Mouse (Mus musculus) gastrocnemius, postnatal 25 days (tissue): ENCODE results near the gene Slc4a5. TPM values are rescaled to one million over a fixed set of nuclear protein-coding genes. Genes with fewer than 3 reads are reported as not detected.

Experiments
- DNase-seq: peaks from one replicate; pipeline ENCODE4 v3.0.0; 2022
- total RNA-seq, 2 experiments: library from RNA; stranded (reverse); gene quantifications; 1 replicate in 1 of 2; 2 replicates in 1 of 2; pipeline ENCODE4 v1.2.3; 2021

Slc4a5 gene
- total RNA-seq, 2 experiments from 2014 or later: not detected

DNA sequence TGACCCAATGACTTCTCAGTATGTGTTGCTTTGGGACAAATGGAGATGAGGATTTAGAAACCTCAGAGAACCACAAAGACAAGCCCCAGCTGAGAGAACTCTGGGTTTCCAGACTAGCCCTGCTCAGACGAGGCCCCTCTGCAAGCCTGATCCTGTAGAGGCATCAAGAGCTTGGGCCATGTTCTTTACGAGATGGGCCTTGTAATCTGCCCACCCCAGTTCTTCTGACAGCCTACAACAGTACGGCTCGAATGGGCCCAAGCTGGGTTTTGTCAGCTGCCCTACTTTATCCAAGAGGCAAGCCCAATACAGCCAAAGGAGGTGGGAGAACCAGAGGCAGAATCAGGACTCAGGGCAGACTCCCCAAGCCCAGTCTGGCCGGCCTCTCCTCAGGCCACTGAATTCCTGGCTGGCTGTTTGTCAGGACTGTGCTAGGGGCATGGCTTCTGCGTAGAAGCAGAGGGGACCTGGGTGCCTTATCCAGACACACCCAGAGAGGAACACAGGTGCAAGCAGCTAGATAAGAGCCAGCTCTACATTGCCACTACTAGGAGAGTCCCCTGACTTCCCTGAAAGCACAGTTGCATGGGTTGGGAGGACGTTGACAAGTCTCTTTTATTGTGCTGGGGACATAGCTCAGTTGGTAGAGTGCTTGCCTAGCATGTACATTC, 132.0 kb downstream of the Slc4a5 start:
- DNase-seq: no peak

DNA sequence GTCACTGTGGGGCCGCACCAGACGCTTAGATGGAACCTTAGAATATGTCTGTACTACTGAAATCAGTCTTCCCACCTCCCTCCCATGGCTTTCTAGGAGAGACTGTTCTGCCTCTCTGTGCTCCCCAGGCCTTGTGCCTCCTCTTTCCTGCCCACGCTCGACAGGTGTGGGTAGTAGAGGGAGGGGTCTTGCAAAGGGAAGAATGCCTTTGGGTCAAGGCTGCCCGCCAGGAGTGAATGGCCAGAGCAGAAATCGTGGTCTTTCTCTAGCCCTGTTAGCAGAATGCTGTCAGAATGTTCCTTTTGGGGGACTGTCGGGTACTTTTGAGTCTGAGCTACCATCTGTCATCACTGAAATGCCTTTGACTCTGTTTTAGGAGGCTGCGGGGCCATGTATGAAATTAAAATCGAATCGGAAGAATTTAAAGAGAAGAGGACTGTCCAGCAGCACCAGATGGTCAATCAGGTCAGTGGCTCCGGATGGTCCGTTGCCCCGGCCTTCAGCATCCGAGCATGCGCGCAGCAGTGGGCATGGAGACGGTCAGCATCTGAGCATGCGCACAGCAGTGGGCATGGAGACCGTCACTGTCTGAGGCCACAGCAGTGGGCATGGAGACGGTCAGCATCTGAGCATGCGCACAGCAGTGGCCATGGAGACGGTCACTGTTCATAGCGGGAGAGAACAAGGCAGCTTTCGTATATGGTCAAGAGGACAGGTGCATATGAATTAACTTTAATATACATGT, 133.2 kb downstream of the Slc4a5 start:
- no peak for DNase-seq

Other genes with a start within 250 kb of the Slc4a5 start
- gene Dok1, start 186.4 kb upstream of the Slc4a5 start, total RNA-seq: 1 to 10 TPM; 1.9 to 2.6 TPM
- 1 to 10 TPM; 4.2 to 5.3 TPM for gene Loxl3, start 185.7 kb upstream of the Slc4a5 start, total RNA-seq
- gene Aup1, start 165.3 kb upstream of the Slc4a5 start, total RNA-seq: 10 to 100 TPM; 71.8 to 82.5 TPM
- gene Htra2, start 164.6 kb upstream of the Slc4a5 start, total RNA-seq: 10 to 100 TPM; 16.5 to 18.4 TPM
- under 1 TPM; 0.26 to 0.51 TPM for gene Dqx1, start 162.0 kb upstream of the Slc4a5 start, total RNA-seq
- not detected for gene Tlx2, start 149.5 kb upstream of the Slc4a5 start, total RNA-seq
- gene Pcgf1, start 142.0 kb upstream of the Slc4a5 start, total RNA-seq: 1 to 10 TPM; 6.7 to 7.1 TPM
- not detected for gene Lbx2, start 133.5 kb upstream of the Slc4a5 start, total RNA-seq
- 1 to 10 TPM in 1 of 2 experiments, under 1 TPM in 1; 0.54 to 1.7 TPM for gene Ccdc142, start 118.2 kb upstream of the Slc4a5 start, total RNA-seq
- 1 to 10 TPM; 1.0 TPM for gene Gm42688, start 118.2 kb upstream of the Slc4a5 start, total RNA-seq
- gene Mrpl53, start 110.8 kb upstream of the Slc4a5 start, total RNA-seq: 100 to 1,000 TPM; 109 to 113 TPM
- 1 to 10 TPM; 6.5 to 8.1 TPM for gene Mogs, start 104.3 kb upstream of the Slc4a5 start, total RNA-seq
- gene Wbp1, start 98.3 kb upstream of the Slc4a5 start, total RNA-seq: 10 to 100 TPM; 37.8 to 38.2 TPM
- 10 to 100 TPM in 1 of 2 experiments, 1 to 10 TPM in 1; 4.8 to 14.0 TPM for gene Ino80b, start 94.4 kb upstream of the Slc4a5 start, total RNA-seq
- 10 to 100 TPM in 1 of 2 experiments, 1 to 10 TPM in 1; 7.9 to 14.4 TPM for gene Rtkn, start 84.4 kb upstream of the Slc4a5 start, total RNA-seq
- gene Wdr54, start 63.4 kb upstream of the Slc4a5 start, total RNA-seq: 1 to 10 TPM; 1.2 to 1.4 TPM
- not detected for gene 1700003E16Rik, start 63.4 kb upstream of the Slc4a5 start, total RNA-seq
- 100 to 1,000 TPM; 118 to 126 TPM for gene Dctn1, start 53.9 kb upstream of the Slc4a5 start, total RNA-seq
- 1 to 10 TPM; 4.4 to 4.8 TPM for gene Mthfd2, start 106.1 kb downstream of the Slc4a5 start, total RNA-seq
- 10 to 100 TPM; 11.3 to 11.5 TPM for gene Mob1a, start 106.2 kb downstream of the Slc4a5 start, total RNA-seq
- 100 to 1,000 TPM; 236 to 237 TPM for gene Bola3, start 129.3 kb downstream of the Slc4a5 start, total RNA-seq
- gene Tet3, start 239.3 kb downstream of the Slc4a5 start, total RNA-seq: 10 to 100 TPM; 22.2 to 29.7 TPM